ENCODE assay signal across 7 mouse cellular contexts in genomic region chr10:59969821-59970449, GRCm38 (mm10). TPM values are rescaled to one million over a fixed set of nuclear protein-coding genes. Genes with fewer than 3 reads are reported as not detected.
DNase-seq lines count a peak whose midpoint lies in the region; ATAC-seq lines count a peak whose summit lies in the region.

No protein-coding gene starts in this region.

- peaks cover 47% of the 10 kb centered on the region for H3K4me1 ChIP-seq in hindbrain, embryonic 15.5 days (replicated peaks)
- H3K4me1 ChIP-seq in megakaryocyte, embryonic 14.5 days, result peaks cover 68% of the 10 kb centered on the region

- H3K9me3 ChIP-seq in hindbrain, embryonic 15.5 days, result no peaks in the 10 kb centered on the region
- H3K9me3 ChIP-seq in megakaryocyte, embryonic 14.5 days, result peaks cover 11% of the 10 kb centered on the region

- H3K4me2 ChIP-seq in hindbrain, embryonic 15.5 days, result peak overlapping the region; percentile 80

- peak; percentile 81 for DNase-seq in adrenal gland, adult 8-10 months
- peak; percentile 82 for DNase-seq in cerebellum, postnatal 14 days
- peak; percentile 92 for DNase-seq in gastrocnemius, adult 18-20 months (ENCODE audit: low spot score)
- DNase-seq in left cerebral cortex, postnatal 25 days (ENCODE audit: low spot score in 2 of 2), result peak; percentile 75 to 79
- peak; percentile 54 for DNase-seq in right cerebral cortex, postnatal 4 days

- intact Hi-C loops in left cerebral cortex, postnatal 25 days (cut with DNase I), result loop anchor here (1.0 kb wide), 1 partner anchor 18 kb away; no protein-coding TSS in a partner anchor

- no peaks in the 10 kb centered on the region for H3K36me3 ChIP-seq in hindbrain, embryonic 15.5 days
- peaks cover 3% of the 10 kb centered on the region for H3K36me3 ChIP-seq in megakaryocyte, embryonic 14.5 days (replicated peaks; ENCODE audit: low read length)

- H3K4me3 ChIP-seq in hindbrain, embryonic 15.5 days, result peak overlapping the region; percentile 62
- peak overlapping the region; percentile 92 for H3K4me3 ChIP-seq in megakaryocyte, embryonic 14.5 days (replicated peaks)

- H3K9ac ChIP-seq in hindbrain, embryonic 15.5 days, result peak overlapping the region; percentile 81

- WGBS in hindbrain, embryonic 15.5 days, result under 1% methylated on average over 25 of the region's 25 CpGs

- ATAC-seq in hindbrain, embryonic 15.5 days (ENCODE audit: low FRiP score, low read depth), result peak; percentile 76

- no peaks in the 10 kb centered on the region for H3K27me3 ChIP-seq in hindbrain, embryonic 15.5 days
- no peaks in the 10 kb centered on the region for H3K27me3 ChIP-seq in megakaryocyte, embryonic 14.5 days (replicated peaks)

- peak overlapping the region; percentile 97 for H3K27ac ChIP-seq in hindbrain, embryonic 15.5 days (replicated peaks)

RNA-seq across cellular contexts. Expression of gene Ddit4, which starts 18.3 kb away (rescaled TPM):
- total RNA-seq in adrenal gland, adult 8-10 months (2022), result 10 to 100 TPM; 27.9 to 91.5 (median 34.7) TPM
- 100 to 1,000 TPM in 1 of 2 experiments, 1 to 10 TPM in 1; 8.1 to 202 TPM for total RNA-seq in gastrocnemius, adult 18-20 months (2021)
- polyA plus RNA-seq in hindbrain, embryonic 15.5 days (2015; fragmentation: Nextera tagmentation; extraction: Ambion mirVana), result 68.9 and 71.1 TPM in 2 replicates
- total RNA-seq in left cerebral cortex, postnatal 25 days (2021), result 10 to 100 TPM; 40.8 to 42.6 TPM
- polyA plus RNA-seq in megakaryocyte, embryonic 14.5 days (2012; ENCODE audit: insufficient read depth, low replicate concordance), result 33.2 and 44.6 TPM in 2 replicates

RNA-seq across cellular contexts. Expression of gene Ascc1, which starts 32.7 kb away (rescaled TPM):
- total RNA-seq in adrenal gland, adult 8-10 months (2022), result 10 to 100 TPM; 32.6 to 37.8 (median 35.5) TPM
- 10 to 100 TPM; 14.2 to 15.3 TPM for total RNA-seq in gastrocnemius, adult 18-20 months (2021)
- polyA plus RNA-seq in hindbrain, embryonic 15.5 days (2015; fragmentation: Nextera tagmentation; extraction: Ambion mirVana), result 46.4 and 49.1 TPM in 2 replicates
- 10 to 100 TPM; 15.1 to 15.5 TPM for total RNA-seq in left cerebral cortex, postnatal 25 days (2021)
- 126 and 233 TPM in 2 replicates for polyA plus RNA-seq in megakaryocyte, embryonic 14.5 days (2012; ENCODE audit: insufficient read depth, low replicate concordance)

RNA-seq across cellular contexts. Expression of gene Anapc16, which starts 33.0 kb away (rescaled TPM):
- 10 to 100 TPM; 73.6 to 95.8 (median 81.1) TPM for total RNA-seq in adrenal gland, adult 8-10 months (2022)
- 10 to 100 TPM; 43.7 to 43.9 TPM for total RNA-seq in gastrocnemius, adult 18-20 months (2021)
- polyA plus RNA-seq in hindbrain, embryonic 15.5 days (2015; fragmentation: Nextera tagmentation; extraction: Ambion mirVana), result 106 and 120 TPM in 2 replicates
- 10 to 100 TPM; 62.9 to 63.5 TPM for total RNA-seq in left cerebral cortex, postnatal 25 days (2021)
- polyA plus RNA-seq in megakaryocyte, embryonic 14.5 days (2012; ENCODE audit: insufficient read depth, low replicate concordance), result 73.7 and 169 TPM in 2 replicates

Comparison
In these comparisons a context has a peak if more than half of its experiments do, and no peak if none do; other contexts are left out.
1. Peak in every context shown above with its lines: DNase-seq, ATAC-seq, H3K4me3 ChIP-seq and H3K27ac ChIP-seq.